Mouse (Mus musculus) layer of hippocampus, postnatal 36 days (tissue): ENCODE measurements around the gene Naalad2. TPM values are rescaled to one million over a fixed set of nuclear protein-coding genes. Genes with fewer than 3 reads are reported as not detected.
A peak's percentile ranks its signal among the peaks of the same experiment; 100 is the strongest.
"Not testable (repeated sequence)": the region's sequence is repeated elsewhere in the genome, so short reads cannot be mapped to it uniquely, and the experiment has no call there.

Experiments used
- DNase-seq, 2 experiments: peaks; one replicate each; pipeline ENCODE4 v3.0.0; 2022
- total RNA-seq, 2 experiments: library from RNA; stranded (reverse); gene quantifications; 2 replicates each; pipeline ENCODE4 v1.2.3; 2021

Naalad2 gene
- total RNA-seq: 1 to 10 TPM in 1 of 2 experiments, under 1 TPM in 1; 0.47 to 1.0 TPM

DNA sequence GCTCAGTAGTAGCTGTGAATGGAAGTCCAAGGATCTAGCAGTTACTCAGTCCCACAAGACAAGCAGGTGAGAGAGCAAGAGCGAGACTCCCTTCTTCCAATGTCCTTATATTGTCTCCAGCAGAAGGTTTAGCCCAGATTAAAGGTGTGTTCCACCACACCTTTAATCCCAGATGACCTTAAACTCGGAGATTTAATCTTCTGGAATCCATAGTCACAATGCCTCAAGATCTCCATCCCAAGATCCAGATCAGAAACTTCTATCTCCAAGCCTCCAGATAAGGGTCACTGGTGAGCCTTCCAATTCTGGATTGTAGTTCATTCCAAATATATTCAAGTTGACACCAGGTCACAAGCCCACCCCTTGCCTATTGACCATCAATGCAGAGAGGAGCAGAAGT, at the start of gene Naalad2:
TSS of gene Naalad2 (minus strand) at position 101 of the 400 bp plus-strand sequence.
- DNase-seq: not testable (repeated sequence)

DNA sequence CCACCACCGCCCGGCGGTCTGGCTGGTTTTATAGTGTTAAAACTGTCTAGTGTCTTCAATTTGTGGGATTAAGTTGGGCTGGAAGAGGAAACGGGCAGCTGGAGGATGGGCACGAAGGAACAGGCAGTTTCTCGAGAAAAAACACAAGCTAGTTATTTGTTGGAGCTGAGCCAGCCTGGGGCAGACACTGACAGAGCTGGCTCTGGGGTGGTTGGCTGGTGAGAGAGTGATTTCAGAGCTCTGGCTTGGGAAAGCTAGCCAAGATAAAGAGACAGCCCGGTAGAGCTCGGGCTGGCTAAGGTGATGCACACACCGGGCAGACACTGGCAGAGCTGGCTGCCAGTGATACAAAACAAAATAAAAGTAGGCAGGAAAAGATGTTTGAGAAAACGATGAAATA, 28.9 kb upstream of the Naalad2 start:
- DNase-seq: peak; percentile 1 to 7

DNA sequence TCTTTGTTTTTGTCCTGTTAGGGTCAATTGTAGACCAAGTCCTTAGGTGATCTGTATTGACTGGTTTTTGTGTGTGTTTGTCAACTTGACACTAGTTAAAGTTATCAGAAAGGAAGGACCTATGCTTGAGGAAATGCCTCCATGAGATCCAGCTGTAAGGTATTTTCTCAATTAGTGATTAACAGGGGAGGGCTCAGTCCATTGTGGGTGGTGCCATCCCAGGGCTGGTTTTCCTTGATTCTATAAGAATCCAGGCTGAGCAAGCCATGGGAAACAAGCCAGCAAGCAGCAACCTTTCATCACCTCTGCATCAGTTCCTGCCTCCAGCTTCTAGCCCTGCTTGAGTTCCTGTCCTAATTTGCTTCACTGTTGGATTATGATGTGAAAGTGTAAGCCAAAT, 27.6 kb upstream of the Naalad2 start, which contains the start of gene Mbd3l2:
TSS of gene Mbd3l2 (plus strand) at position 301 of the 400 bp plus-strand sequence.
- no peak for DNase-seq

DNA sequence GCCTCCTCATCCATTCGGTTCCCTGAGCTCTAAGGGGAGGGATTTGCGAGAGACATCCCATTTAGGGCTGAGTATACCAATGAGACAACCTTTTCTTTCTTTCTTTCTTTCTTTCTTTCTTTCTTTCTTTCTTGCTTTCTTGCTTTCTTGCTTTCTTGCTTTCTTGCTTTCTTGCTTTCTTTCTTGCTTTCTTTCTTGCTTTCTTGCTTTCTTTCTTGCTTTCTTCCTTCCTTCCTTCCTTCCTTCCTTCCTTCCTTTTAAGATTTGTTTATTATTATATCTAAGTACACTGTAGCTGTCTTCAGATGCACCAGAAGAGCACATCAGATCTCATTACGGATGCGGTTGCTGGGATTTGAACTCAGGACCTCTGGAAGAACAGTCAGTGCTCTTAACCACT, 9.6 kb upstream of the Naalad2 start:
- not testable (repeated sequence) for DNase-seq

DNA sequence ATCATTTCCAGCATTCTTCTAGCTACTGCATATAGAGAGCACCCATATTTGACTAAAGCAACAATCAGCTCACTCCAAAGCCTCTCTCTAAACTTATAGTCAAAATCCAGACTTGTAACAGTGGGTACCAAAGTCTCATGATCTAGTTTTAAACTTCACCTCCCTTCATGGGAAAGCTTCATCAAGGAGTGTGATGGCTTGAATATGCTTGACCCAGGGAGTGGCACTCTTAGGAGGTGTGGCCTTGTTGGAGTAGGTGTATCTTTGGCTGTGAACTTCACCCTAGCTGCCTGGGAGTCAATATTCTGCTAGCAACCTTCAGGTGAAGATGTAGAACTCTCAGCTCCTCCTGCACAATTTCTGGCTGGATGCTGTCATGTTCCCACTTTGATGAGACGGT, 1.3 kb upstream of the Naalad2 start, which contains the start of gene Ubtfl1:
TSS of gene Ubtfl1 (plus strand) at position 301 of the 400 bp plus-strand sequence.
- no peak for DNase-seq

DNA sequence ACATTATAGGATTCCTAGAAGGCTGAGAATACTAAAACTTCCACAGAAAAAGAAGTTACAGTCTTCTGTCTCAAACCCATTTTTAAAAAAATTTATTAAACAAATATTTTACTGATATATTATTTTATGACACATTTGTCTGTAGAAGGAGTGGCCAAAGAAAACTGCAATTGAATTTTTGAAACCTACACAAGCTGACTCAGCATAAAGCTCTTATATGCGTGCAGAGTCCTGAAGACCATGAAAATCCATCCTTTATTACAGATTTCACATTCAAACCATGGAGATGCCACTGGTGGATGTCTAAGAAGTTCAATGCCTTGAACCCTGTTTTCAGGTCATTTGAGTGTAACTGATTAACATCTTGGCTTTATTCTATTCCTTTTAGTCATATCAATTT, 3.2 kb downstream of the Naalad2 start:
- DNase-seq: no peak

DNA sequence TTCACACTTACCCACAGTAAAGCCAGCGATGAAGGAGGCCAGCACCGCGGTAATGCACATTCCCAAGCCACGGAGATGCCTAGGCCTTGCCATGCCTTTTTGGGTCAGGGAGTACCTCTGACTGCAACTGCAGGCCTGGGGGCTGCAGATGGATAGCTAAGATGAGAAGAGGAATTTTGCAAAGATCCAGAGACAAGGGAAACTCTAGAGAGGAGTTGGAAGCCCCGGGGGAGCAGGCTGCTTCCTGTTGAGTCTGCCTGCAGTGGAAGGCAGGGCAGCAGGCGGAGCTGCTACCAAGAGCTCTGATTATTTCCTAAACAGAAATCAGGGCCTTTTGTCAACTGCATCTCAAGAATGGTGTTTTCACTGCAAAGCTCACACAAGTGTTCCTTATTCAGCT, 17.0 kb downstream of the Naalad2 start:
- DNase-seq: no peak

DNA sequence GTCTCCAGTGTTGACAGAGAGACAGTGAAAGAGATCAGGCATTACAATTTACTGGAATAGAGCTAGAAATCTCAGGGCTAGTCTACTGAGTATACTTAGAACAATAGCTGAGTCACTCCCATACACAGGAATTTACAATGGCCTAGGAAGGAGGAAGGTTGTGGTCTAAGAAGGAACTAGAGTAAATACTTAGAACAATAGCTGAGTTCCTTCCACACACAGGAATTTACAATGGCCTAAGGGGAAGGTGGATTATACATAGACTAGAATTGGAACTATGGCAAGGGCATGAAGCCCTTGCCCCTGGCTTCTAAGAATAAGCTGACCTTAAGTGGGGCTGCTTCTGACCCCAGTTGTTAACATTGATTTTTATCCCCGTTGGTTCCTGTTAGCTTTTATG, 29.8 kb downstream of the Naalad2 start:
- DNase-seq: not testable (repeated sequence)

DNA sequence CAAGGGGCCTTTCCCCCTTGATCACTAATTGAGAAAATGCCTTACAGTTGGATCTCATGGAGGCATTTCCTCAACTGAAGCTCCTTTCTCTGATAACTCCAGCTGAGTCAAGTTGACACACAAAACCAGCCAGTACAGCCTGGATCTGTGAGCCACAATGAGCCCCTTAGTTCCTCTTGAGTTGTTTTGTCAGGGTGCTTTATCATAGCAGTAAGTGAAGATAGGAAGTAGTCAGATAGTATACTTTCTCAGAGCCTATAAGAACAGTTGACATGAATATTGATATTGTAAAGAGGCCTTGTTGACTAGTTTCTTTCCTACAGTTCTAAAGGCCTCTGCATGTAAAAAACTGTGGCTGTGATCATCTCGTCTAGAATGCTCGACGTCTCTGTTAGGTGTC, 82.8 kb downstream of the Naalad2 start:
- no peak for DNase-seq

DNA sequence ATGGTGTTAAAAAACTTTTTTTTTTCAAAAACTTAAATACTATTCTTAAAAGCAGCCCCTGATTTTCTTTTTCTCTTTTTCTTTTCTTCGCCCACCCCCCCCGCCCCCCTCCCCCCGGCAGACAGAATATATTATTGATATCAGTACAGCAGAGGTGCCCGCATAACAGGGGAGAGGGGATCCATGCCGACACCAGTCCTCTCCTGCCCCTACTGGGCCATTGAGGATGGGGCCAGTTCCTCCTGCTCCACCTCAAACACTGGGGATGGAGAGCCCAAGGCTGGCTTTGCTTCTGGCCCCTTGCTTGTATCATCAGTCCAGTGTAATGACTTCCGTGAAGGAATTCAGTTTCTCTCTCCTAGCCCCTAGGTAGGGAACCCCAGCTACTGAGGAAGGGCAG, 104.5 kb downstream of the Naalad2 start:
- no peak for DNase-seq

DNA sequence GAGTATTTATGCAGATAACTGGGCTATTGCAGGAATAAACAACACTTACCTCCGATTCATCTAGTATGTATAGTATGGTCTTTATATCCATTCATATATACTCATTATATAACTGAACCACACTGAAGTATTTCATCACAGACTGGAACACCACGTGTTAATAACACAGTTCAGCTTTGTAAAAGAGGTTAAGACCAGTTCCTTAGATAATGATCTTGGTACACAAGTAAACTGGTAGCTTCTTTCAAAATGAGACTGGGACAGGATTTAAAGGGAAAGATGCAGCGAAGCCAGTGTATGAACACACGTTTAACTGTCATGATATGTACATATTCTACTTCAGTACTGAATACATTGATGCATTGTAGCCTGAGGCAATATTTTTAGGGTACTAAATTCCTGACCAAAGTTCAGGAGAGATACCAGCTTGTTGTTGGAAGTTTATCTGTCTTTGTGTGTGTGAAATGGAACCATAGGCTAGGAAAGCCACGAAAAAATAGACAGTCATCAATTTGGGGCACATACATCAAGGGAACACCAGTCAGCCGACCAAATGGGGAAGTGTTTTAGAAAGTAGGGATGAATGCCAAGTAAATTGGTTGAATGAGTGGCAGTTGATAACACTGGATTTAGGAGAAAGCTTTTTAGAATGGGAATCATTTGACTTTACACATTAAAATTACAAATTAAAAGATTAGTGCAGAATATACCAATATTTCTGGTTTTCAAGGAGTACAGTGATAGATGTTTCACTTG, 109.6 kb downstream of the Naalad2 start:
- no peak for DNase-seq

DNA sequence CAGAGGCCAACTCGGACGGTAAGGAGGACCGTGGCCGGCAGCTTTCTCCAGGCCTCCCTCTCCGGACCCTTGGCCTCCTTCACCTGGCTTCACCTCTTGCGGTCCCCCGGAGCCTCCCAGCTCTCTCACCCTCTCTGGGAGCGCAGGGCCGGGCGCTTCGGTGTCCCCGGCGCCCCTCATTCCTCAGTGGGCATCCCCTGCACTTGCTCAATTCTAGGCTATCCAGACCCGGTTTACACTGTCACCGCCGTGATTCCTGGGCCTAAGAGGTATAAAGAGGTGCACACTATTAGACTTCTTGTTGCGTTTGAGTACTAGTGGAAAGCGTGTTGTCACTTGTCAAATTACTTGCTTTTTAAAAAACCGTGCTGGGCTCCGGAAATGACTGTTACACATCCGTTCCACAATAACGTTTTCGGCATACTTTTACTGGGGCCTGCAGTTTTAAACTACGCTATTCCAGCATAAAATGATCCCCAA, 110.3 kb downstream of the Naalad2 start:
- DNase-seq: no peak

DNA sequence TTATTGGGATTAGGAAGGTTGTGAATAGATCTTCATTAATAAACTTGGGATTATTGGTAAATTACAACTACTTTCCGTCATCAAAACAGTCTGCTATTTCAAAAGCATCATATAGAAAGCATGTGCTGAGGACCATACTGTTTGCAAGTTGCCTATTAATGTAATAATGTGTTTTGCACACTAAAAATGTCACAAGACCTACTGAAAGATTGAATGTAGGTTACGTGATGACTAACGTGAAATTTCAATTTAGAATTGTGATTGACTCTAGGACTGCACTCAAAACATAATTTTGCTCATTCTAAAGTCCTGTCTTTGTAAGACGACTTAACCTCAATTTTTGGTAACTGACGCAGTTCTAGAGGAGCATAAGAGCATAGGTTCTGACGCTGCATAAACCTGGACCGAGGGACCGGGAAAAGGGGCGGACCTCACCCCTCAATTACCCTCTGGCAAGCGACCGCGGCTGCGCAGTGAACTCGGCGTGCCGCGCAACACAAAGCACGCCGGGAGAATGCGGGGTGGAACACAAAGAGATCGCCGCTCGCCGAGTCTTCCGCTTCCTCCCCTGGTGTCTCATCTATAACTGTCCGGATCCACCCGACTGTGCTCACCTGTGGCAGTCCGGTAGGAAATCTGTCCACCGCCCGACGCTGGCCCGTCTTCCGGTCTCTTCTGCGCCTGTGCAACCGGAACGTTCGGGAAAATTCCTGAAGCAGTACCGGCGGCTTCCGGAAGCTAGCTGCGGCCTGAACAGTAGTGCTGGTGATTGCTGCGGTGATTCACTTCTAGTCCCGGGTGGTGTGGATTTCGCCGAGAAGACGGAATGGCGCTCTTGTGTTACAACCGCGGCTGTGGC, 111.0 kb downstream of the Naalad2 start, which contains the start of gene Chordc1:
TSS of gene Chordc1 (plus strand) at position 555 of the 859 bp plus-strand sequence.
- DNase-seq: peak; percentile 95 to 96

DNA sequence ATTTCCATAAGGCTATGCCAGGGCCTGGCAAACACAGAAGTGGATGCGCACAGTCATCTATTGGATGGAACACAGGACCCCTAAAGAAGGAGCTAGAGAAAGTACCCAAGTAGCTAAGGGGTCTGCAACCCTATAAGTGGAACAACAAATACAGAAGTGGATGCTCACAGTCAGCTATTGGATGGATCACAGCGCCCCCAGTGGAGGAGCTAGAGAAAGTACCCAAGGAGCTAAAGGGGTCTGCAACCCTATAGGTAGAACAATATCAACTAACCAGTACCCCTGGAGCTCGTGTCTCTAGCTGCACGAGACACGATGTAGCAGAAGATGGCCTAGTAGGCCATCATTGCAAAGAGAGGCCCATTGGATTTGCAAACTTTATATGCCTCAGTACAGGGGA, 124.1 kb downstream of the Naalad2 start:
- not testable (repeated sequence) for DNase-seq

DNA sequence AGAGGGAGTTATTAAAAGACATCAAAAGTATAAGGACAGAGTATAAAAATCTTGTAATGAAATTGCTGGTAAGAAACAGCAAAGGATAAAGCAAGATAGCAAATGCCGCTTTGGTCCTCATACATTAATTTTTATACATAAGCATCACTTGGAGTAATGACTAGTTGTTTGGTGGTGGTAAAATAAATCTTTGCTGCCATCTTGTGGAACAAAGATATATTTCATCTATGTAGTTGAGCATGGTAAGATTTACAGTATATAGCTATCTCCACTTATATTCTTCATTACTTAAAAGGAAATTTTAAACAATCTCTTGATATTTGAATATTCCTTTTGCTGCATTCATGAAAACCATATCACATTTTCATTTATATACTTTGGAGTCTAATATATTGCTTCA, 125.3 kb downstream of the Naalad2 start:
- no peak for DNase-seq

DNA sequence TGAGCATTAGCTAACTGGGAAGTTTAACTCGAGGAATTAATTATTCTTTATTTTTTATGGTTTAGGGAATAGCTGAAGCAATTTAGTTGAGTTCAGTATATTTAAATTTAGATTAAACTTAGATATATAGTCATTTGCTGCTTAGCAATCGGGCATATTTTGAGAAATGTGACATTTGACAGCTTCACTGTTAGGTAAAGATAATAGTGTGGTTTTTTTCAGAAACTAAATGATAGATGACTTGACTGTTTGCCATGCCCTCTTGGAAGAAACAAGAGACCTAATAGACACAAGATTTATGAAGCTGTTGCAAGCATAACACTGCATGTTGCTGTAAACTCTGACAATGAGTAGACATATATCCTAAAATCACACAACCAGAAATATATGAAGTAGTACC, 126.0 kb downstream of the Naalad2 start:
- DNase-seq: no peak

DNA sequence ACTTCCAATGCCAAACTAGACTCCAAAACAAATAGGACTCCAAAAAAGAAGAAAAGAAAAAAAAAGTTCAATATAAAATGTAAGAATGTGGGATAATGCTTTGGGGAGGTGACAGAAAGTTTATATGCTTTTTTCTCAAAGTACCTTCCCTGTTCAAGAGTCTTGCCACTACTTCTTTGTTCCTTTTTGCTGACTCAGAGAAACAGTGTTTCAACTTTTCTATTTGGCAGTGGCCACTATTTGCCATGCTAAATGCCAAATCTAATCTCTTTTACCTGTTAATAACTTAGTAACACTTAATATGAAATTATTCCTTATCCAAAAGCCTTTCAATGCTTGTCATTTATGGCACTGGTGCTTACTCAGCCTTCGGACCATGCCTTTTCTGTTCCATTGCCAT, 126.9 kb downstream of the Naalad2 start:
- no peak for DNase-seq

Other genes starting within 250 kb of the Naalad2 start
- gene Chordc1, start 110.9 kb downstream of the Naalad2 start, total RNA-seq: 100 to 1,000 TPM; 126 to 160 TPM
- not detected for gene Ubtfl1, start 1.4 kb upstream of the Naalad2 start, total RNA-seq
- not detected for gene Mbd3l2, start 27.7 kb upstream of the Naalad2 start, total RNA-seq
- gene Zfp558, start 75.3 kb upstream of the Naalad2 start, total RNA-seq: 1 to 10 TPM; 2.5 to 2.8 TPM
- not detected for gene Mbd3l1, start 75.4 kb upstream of the Naalad2 start, total RNA-seq